Mouse (Mus musculus) megakaryocyte-erythroid progenitor cell, adult 5-6 weeks (primary cell): Measurements from ENCODE around the gene Sesn1. TPM values are rescaled to one million over a fixed set of nuclear protein-coding genes. Genes with fewer than 3 reads are reported as not detected.
A peak's percentile ranks its signal among the peaks of the same experiment; 100 is the strongest.
"Not testable (repeated sequence)": the region's sequence is repeated elsewhere in the genome, so short reads cannot be mapped to it uniquely, and the experiment has no call there.

ENCODE experiments used
- ATAC-seq: replicated peaks from 2 replicates; pipeline ENCODE4 v1.8.0; 2016; ENCODE audit warnings: mild to moderate bottlenecking, inconsistent platforms; ENCODE audit not compliant: severe bottlenecking, poor library complexity, low FRiP score, low TSS enrichment
- total RNA-seq, 2 experiments: library from RNA; stranded (forward) in 1 of 2; stranded (reverse) in 1 of 2; fragments of 200-1000, 215-1000 nt in 1 of 2; fragments of >200 nt in 1 of 2; fragmentation: Nextera tagmentation in 1 of 2; gene quantifications; 2 replicates each; pipeline ENCODE4 v1.2.3; 2014 to 2017

Sesn1 gene
- total RNA-seq (2014; fragmentation: Nextera tagmentation), result 22.6 and 23.4 TPM in 2 replicates
- 20.4 and 24.6 TPM in 2 replicates for total RNA-seq (2017)

DNA sequence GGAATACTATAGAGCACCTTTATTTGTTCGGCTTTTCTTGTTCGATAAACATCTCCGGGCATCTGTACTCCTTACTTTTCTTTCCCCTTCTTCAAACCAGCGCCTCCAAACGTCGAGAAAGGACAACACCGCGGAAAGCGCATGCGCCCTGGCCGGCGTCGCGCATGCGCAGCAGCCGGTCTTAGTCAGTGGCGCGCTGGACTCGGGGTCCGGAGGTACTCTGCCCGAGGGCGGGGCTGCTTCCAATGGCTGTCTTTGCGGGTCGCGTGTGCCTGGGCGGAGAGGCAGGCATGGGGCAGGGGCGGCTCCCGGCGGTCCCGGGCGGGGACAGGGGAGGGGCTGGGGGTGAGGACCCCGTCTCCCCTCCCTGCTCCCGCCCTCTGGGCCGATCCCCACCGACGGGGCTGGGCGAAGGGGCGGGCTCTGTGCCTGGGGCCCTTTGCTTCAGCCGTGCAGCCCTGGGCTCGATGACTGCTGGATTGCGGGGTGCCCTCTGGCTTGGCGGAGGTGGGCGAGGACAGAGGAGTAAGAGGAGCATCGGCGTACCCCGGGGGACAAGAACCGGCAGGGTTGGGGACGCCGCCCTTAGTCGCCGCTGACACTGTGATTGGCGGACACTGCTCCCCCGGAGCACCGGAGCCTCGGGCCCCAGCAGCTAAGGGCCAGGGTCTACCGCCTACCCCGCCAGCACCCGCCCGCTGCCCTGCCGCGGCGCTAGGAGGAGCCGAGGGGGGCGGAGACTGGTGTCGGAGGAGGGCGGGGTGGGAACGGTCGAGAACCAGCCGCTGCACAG lies at the start of gene Sesn1, which contains the start of gene Cep57l1:
Gene Sesn1, plus strand, starts transcription at position 165 of the 793 bp plus-strand sequence.
Gene Cep57l1, minus strand, starts transcription at position 101 of the 793 bp plus-strand sequence.
- peak; percentile 77 for ATAC-seq

DNA sequence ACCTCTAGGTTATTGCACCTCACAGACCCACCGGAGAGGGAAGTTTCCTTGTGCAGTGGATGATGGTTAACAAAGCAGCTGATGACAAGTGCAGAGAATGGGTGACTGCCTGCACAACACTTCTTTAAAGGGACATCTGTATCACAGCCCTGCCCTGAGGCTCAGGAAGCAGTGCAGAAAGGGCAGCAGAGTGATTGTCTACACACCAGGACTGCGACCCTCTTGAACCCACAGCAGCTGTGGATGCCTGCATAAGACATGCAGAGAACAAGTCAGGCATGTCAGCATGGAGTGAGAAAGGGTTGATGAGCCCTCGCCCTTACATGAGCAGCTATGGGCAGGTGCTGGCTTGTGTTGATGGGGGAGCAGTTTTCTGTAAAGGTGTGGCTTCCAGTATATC lies 48.9 kb upstream of the Sesn1 start:
- no peak for ATAC-seq

DNA sequence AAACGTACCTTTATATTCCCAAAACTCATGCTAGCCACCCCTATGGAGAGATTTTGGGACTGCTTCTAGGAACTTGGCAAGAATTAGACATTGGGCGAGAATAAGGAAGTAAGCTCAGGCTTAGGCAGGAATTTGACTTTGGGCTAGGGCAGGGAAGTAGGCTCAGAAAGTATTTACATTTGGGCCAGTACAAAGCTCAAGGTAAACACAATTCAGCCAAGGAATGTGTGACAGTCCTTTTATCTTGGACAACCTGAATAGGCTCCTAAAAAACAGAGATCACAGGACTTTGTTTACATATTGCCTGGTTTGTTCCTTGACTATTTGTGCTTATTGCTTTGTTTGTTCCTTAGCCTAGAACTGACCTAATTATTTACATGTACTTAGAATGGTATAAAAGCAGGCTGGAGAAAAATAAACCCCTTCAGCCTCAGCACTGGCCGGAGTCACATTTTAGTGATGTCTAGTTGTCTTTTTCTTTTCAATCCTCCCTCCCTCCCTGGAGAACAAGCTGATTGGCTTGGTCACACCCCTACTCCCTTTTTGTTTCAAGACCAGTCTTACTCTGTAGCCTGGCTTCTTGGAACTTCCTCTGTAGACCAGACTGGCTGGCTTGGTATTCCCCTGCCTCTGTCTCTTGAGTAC lies 45.9 kb upstream of the Sesn1 start:
- no peak for ATAC-seq

DNA sequence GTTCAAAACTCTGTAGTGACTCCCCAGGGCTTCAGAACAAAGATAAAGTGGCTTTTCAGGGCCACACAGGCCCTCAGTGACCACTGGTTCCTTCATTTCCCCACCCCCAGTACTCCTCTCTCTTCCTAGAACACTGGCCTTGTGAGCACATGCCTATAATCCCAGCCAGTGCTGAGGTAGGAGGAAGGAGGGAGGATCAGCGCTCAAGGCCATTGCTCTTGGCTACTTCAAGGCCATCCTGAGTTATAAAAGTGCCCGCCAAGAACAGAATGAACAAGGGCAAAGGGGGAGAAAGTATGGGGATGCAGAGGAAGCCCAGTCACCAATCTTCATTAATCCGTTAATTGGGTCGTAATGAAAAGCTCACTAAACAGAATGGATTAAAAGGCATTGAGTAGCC lies 44.1 kb upstream of the Sesn1 start:
- ATAC-seq, result no peak

DNA sequence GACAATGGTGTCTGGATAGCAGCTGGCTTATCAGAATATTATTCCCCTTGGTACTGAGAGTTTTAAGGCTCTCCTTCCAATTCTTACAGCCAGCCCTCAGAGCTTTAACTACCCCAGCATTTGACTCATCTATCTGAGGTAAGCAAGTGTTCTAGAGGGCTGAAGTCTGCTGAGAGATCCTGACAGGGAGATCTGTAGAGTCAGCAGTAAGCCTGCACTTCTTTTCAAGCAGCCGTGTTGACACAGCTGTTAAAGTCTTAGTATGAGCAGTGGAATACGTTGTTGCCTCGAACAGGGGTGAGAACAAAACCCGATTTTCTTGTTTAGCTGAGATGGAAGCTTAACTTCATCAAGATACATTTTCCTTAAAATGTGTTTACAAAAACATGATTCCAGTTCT lies 43.5 kb upstream of the Sesn1 start:
- ATAC-seq, result no peak

DNA sequence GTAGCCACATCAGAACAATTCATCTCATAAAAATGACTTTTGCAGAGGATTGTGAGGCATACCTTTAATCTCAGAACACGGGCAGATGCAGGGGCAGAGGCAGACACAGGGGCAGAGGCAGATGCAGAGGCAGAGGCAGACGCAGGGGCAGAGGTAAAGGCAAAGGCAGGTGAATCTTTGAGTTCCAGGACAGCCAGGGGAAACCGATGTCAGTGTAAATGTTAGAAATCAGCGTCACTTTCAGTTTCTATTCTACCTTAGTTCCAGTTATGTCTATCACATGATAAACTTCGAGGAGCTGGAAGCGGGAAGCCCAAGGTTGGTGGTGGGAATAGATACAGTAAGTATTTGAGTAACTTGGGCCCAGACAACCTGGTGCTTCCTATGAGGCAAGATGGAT lies 42.5 kb upstream of the Sesn1 start:
- ATAC-seq, result no peak

DNA sequence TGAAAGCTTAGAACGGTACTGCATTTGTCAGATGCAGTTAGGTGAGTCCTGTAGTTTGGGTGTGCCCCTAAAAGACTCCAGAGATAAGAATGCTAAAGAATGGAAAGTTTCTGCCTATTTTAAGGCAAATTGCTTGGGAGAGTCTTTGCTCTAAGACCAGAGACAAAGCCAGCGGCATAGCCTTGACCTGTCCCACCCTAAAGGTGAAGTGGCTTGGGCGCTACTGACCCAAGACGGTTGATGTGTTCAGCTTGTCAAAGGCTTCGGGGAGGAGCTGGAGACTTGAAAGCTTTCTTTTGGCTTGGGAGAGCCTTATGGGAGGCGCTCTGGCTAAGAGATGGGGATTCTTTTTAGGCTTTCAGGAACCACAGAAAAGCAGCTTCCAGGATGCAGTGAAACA lies 17.4 kb upstream of the Sesn1 start:
- ATAC-seq, result no peak

DNA sequence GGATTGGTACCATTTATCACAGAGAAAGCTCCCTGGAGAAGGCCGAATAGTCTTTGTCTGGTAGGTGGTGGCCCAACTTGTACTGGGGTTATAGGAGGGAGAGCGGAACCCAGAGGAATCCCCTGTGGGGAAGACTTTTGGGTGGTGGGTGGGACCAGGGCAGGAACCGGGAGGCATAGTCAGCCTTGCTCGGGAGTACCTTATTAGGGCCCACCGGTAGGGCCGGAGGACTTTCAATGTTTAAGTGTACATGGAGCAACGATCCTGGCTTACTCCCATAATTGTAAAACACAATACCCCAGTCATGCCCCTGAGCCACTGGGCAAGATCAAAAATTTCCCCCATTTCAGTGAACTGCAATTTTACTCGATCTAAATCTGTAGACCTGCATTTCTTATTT lies 12.5 kb upstream of the Sesn1 start:
- no peak for ATAC-seq

DNA sequence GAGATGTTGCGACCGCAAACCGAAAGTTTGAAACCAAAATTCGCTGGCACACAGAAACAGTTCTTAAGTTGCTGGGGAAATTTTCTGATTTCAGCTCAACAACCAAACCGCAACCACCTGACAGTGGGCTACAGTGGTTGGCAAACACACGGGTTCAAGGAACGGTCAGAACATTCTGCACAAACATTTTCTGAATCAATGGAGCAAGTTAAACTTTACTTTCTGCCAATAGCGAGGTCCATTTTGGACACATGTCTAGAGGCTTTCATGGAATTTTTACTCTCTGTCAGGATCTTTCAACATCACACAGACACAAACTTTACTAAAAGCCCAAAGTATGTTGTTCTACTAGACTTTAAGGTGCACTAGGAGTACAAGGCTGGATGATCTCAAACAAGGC lies 6.3 kb upstream of the Sesn1 start:
- no peak for ATAC-seq

DNA sequence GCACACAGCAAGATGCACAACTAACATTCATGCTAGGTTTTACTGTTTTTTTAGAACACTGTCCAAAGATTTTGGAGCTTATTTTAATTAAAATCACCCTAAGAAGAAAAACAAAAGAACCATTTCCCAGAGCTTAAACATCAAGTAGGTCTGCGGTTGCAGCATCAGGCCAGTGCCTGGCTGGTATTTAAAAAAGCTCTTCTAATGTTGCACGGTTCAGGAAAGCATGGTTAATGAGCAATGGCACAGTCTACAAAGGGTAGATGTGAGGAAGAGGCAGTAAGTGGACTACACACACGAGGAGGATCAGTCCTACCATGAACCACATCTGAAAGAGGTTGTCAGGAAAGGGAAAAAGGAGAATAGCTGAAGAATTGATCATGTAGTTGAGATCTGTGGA lies 5.0 kb upstream of the Sesn1 start:
- ATAC-seq, result no peak

DNA sequence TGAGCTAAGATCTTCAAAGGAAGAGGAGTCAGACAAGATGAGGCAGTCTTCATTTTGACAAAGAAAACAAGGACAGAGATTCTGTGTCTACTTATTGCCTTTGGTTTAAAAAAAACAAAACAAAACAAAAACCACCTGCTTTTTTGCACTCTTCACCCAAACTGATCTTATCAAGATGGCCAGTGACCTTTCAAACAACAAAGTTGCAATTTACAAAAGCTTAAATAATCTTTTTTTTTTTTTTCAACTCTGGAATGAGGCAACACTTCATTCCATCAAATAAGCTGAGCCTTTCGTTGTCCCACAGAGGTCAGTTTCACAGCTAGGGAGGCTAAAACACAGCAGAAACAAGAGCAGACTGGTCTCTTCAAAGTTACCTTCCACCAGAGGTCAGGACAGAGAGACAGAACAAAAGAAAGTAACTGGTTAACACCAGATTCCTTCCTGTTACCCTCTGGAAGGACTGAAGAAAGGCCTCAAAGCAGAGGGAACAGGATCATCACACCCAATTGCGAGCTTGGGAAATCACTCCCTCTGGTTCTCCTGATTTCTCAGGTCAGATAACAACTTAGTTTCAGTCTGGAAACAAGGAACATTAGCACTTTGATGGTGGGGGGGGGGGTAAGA lies 3.9 kb upstream of the Sesn1 start:
- no peak for ATAC-seq

DNA sequence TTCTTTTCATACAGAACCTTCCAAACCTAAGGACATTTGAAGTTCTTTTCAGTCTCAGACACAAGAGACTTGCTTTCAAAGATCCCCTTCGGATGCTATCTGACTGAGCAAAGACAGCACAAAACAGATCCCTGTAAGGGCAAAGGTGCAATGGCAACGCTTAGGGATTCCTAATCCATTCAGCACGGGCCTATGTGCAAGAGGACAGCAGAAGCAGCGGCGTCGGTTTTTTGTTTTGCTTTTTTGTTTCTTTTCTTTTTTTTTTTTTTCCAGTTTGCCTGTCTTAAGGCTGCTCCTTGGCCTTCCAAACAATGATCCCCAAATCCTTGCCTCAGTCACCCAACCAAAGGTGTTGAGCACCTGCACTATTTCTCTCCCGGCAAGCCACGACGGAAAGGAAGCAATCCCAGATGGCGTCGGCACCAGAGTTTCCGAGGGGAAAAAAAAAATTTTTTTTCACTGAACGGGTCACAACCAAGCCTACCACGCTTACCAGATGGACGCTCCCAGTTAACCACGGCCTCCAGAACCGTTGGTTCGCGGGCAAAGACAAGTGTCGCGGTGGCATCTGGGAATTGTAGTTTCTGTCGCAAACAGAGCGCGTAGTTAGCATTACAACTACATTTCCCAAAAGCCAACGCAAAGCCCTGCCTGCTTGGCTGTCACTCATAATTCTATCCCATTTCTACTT lies 510 bp upstream of the Sesn1 start:
- ATAC-seq, result peak; percentile 81

DNA sequence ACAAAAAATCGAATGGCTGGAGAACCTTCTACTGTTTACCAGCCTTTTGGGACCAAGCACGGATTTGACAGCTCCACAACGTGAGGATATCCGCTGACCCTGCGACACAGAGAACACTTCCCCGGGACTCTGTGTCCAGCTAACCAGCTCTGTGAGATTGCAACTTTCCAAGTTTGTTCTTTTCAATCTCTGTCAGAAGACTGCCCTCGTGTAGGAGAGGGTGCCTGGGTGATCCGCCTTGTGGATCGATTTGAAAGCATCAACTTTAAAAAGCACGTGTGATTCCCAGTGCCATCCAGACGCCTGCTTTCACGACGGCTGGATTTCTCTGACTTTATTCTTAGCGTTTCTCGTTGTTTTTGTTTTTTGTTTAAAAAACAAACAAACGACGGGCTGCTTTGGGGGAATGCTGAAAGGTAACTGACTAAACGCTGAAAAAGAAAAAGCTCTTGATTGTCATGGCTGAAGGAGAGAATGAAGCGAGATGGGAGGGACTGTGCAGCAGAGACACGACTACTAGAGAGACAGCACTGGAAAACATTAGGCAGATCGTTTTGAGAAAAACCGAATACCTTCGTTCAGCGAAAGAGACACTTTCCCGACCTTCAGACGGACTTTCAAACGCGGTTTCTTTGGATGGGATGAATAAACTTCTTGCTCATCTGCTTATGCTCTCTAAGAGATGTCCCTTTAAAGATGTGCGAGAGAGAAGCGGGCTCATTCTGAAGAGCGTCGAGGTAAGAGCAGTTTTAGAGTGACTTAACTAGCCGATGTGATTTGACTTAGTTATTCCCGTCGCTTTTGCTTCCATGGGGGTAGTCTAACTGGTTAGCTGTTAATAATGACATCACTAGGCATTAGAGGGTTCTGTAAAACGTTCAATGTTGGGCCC lies 1.1 kb downstream of the Sesn1 start:
- peak; percentile 26 for ATAC-seq

DNA sequence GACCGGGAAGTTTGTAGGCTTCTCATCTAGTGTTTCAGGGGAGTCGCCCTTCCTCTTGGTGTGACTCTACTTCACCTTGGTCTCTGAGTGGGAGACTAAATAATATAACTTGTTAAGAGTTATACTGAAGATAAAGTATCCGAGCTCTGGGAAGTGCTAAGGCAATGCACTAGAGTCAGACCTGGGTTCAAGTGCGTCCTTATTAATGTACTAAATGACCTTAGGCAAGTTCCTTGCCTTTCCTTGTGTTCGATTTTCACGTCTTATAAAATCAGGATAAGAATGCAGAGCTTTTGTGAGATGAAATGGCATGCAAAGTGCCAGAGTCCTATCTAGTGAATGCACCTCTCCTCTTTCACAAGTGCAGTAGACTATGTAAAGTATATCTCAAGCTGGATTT lies 2.8 kb downstream of the Sesn1 start:
- no peak for ATAC-seq

DNA sequence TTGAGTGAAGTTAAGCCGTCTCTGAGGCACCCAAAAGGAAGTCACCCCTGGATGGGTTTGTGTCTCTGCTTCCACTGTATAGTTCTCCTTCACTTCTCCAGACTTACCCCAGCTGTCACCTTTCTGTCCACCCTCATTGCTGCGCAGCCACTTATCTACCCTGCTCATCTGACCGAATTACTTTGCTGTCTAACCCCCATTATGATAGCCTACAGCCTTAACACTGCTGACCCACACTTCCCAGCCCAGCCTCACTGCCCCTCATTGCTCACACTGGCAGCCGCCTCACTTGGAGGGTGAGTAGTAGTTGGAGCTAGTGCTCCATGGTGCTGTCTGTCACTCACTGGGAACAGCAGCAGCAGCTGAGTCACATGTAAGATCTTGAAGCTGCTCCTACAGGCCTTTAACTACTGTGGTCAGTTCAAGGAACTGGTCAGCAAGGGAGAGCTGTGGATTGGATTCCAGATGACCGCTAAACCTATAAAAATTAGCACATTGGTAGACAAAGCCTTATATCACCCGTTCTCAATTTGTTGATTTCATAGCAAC lies 4.6 kb downstream of the Sesn1 start:
- ATAC-seq, result no peak

DNA sequence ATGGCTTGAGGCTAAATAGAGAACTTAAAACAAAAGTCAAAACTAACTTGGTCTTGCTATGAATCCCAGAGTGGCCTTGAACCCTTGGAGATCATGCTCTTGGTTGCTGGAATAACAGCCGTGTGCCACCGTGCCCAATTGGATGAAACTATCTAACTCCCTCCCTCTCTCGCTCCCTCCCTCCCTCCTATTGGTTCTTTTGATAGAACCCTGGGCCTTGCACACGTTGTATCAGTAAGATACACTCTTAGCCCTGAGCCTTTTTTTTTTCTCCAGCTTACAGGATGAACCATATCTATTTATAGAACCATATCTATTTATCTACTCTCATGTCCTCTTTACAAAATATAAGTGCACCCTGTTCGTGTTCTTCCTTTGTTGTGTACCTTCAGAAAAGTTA lies 6.8 kb downstream of the Sesn1 start:
- ATAC-seq, result 0 out of 2 replicates have a peak, but pooled peaks have one; percentile 55

DNA sequence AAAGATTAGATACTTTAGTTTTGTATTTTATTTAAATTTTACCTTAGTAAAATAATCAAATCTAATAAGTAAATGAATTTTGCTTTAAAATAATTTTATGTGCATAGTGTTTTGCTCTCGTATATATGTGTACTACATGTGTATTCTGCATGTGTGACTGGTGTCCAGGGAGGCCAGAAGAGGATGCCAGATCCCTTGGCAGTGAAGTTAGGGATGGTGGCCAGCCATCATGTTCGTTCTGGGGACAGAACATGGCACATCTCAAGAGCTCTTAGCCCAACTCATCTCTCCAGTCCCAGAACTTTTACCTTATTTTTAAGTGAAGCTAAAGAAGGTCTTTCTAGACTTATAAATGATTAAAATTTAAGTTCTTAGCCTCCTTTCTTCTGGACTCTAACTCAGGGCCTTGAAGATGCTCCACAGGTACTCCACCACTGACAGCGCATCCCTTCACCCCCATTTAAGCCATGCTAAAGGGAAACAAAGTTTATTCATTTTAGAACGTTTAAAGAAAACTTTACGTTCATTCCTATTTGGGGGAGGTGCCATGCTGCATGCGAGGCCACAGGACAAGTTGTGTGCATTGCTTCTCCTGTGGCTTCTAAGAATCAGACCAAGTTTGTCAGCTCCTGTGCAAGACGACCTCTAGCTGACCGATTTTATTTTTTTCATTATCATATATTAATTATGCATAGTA lies 8.4 kb downstream of the Sesn1 start:
- ATAC-seq, result no peak

DNA sequence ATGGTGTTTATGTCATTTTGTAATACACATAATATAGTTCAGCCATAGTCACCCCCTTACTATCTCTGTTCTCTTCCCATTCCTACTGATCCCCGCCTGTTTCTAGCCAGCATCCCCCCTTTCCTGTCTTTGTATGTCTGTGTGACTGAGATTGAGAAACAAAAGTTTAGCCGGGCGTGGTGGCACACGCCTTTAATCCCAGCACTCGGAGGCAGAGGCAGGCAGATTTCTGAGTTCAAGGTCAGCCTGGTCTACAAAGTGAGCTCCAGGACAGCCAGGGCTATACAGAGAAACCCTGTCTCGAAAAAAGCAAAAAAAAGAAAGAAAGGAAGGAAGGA lies 9.0 kb downstream of the Sesn1 start:
- not testable (repeated sequence) for ATAC-seq
